Mouse (Mus musculus) layer of hippocampus, postnatal 10 days (tissue): ENCODE results near the gene Myt1l. TPM values are rescaled to one million over a fixed set of nuclear protein-coding genes. Genes with fewer than 3 reads are reported as not detected.
A peak's percentile ranks its signal among the peaks of the same experiment; 100 is the strongest.

Experiments
- DNase-seq, 2 experiments: peaks; one replicate each; pipeline ENCODE4 v3.0.0; 2021; ENCODE audit warnings: low spot score in 2 of 2
- total RNA-seq, 2 experiments: library from RNA; stranded (reverse); gene quantifications; 2 replicates each; pipeline ENCODE4 v1.2.3; 2021

Myt1l gene
- total RNA-seq, 2 experiments from 2014 or later, result 200 to 236 TPM

DNA sequence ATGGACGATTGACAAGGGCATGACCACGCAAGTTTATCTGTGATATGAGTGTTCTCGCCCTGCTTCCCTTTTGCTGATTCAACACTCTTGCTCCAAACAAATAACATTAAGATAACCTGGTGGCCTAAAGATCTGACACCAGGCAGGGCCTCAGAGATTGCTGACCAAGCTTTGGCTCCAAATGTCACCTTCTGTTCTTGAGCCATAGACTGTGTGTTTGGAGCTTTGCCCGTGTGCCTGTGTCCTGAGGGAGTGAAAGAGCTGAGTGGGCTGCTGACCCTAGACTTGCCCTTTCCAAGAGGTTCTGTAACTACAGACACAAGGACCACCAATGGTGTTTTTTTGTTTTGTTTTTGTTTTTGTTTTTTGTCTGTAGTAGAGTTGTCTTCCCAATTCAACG lies 124.3 kb downstream of the Myt1l start:
- no peak for DNase-seq

DNA sequence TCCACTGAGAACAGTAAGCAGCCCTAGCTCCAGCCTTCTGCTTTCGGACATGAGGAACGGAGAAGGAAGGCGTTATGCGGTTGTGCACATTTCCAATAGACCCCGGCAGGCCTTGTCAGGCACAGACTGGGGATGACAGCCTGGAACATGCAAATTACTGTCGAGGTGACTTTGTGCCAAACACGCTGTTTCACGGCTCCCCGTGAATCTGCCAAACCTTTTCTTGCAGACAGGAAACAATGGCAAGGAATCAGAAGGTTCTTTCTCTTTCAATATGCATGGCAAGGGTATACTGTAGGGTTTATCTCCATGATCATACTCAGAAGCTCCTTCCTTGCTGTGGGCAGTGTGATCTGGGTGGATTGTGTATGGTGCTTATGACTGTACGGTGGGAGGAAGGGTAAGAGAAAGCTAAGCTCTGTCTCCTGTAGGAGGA lies 127.0 kb downstream of the Myt1l start:
- DNase-seq, result peak; percentile 53 to 54

DNA sequence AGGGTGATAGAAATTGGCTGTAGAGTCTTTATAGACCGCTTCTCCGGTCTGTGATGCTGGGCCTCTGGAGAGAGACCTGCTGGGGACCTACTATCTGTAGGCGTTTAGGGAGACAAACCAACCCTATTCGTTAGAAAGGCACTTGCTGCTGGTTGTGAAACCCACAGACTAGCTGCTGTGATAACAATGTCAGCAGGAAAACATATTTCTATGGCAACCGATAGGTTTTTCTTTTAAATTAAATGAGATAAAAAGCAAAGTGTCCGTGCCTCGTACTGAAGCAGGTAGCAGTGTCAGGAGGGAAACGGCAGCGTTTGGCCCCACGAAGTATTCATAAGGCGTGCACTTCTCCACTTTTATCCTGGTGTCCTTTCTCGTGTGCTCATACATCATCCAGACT lies 127.5 kb downstream of the Myt1l start:
- DNase-seq, result no peak

DNA sequence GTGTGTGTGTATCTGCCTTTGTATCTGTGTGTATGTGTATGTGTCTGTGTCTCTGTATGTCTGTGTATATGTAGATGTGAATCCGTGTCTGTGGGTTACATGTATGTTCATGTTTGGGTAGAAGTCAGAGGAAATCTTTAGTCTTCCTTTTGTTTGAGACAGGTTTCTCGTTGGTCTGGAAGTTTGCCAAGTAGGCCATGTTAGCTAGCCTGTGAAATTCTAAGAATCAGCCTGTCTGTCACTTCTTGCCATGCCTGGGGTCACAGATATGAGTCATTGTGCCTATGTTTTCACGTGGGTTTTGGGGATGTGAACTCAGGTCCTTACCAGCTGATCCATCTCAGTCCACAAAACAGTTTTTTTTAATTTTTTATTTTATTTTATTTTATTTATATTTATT lies 128.9 kb downstream of the Myt1l start:
- DNase-seq, result no peak

DNA sequence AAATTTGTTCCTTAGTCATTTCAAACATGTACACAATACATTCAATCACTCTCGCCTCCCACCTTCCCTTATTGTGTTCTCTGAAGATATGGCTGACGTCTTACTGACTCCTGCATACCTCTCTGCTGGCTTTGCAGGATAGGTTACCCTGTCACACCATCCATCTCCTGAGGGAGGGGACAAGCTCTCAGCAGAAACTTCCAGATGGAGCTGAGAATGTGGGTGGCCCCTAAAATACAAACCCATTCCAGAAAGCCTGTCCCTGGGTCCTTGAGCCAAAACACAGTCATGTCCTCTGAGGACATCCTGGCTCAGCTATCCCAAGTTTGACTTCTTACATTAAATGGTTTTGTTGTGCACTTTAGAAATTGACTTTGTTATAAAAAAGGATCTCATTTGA lies 129.7 kb downstream of the Myt1l start:
- DNase-seq, result no peak

DNA sequence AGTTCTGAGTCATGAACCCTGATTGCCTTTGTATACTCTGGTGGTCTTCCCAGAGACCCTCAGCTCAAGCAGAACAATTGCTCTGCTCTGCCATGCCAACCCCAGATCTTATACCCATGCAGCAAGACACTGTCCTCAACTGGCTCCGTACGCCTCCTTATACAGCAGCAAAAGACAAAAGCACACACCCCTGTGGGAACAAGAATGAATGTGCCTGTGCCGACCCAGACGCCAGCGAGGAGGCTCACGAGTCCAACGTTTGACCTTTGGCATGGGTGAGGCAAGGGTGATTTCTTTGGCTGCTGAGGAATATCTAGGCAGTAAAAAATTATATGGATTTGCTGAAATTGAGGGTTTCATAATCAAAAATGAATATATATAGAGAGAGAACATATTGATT lies 143.8 kb downstream of the Myt1l start:
- DNase-seq, result no peak

DNA sequence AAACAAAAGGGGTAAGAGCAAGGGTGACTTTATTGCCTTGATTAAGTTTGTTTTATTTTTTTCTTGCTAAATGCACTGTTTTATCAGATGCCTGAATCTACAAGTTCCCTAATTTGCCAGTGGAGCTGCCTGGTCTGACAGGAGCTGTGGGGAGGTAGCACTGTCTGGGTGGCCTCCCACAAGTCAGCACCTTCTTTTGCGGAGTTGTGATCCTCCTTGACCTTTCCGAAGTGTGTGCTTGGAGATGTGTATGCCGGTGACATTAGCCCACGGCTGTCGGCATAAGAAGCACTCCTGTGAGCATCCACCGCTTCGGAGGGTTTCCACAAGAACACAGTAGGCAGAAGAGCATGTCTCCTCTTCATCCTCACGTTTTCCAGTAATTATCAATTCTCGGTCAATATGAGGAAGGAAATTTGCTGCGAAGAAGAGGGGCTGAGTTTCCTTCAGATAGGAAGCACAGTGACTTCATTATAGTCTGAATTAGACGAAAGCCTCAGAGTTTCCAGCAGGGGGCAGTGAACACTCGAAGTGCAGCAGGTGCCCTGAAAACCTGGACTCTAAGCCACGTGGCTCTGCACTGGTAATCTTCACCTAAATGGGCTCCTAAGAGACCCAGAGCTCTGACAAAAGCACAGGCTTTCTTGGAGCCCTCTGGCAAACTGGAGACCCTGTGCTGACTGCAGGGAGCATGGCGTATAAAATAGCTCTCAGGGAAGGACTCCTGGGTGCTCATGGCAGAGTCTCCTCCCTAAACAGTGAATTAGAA lies 147.6 kb downstream of the Myt1l start:
- peak; percentile 67 to 78 for DNase-seq

DNA sequence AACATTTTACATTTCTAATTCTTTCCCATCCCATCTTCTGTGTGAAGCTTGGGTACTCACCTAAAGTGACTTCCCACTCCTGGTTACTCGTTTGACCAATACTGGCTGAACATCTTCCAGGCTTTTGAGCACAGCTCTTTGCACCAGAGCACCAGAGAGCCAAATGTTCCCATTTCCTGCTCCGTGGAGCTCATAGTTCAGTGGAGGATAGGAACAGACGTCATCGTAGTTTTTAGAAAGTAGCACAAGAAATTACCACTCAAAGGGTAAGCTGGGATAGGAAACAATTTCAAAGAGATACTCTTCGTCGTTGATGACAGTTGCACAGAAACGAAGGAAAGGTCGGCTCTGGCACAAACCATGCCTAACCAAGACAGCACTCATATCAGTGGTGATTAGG lies 154.2 kb downstream of the Myt1l start:
- no peak for DNase-seq

DNA sequence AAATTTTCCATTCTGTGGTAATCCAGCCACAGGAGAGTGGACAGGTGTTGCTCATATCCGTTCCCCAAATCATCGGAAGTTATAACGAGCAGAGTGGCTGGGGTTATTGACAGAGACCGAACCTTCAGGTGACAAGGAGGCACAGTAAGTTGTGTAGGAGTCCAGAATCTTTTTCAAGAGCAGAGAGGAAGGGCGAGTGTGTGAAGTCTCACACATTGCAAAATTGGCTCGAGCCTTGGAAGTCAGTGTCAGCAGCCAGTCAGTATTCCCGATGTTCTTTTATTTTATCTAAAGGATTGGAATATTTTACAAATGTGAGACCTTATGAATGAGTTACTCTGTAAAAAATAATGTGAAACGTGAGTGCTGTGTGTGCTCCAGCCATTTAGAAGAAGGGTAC lies 154.8 kb downstream of the Myt1l start:
- no peak for DNase-seq

DNA sequence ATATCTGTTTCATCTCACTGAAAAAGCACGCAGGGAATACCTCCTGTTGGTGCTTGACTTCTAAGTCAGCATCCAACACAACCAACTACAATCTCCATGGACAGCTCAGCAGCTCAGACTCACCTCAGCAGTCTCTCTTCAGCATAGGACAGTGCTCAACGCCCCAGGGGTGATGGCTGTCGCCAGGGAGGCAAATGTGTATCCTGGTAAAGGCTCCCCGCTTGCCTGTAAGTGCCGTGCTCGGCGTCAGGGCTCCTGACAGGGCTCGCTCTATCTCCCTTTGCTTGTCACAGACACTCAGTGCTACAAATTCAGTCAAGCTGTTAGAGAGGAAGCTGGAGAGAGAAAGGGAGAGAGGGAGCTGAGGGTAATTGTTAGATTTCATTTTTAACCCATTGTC lies 158.1 kb downstream of the Myt1l start:
- DNase-seq, result no peak

DNA sequence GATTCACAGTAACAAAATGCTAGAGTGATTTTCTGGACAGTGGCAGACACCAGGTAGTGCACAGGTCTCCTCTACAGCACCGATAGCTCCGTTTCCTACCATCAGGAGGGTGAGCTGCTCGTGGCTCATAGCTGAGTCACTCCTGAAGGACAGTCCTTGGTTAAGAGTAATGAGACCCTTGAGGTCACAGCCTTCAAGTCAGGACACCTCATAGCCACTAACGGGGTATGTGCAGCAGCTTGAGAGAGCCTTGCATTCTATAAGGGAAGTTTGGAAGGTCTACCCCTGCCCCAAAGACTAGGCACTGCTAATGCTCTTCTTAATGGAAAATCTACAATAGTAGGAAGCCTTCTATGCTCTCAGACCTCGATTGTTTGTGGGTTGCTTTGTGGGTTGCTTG lies 163.4 kb downstream of the Myt1l start:
- no peak for DNase-seq

DNA sequence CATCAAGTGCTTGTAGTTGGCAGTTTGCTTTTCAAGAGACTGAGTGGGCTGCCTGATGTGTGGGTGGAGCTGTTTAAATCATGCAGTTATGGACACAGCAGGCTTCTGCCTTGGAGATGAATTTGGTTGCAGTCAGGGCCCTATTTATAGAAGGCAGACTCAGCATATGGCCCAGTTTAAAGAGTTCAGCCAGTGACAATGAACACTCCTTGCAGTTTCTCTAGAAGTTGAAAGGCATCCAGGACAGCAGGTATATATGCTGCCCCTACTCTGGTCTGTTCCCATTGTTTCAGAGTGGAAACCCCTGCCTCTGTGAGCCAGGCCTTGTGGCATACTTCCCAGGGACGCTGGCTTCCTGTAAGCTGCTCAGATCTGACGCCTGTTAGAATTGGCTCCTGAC lies 167.0 kb downstream of the Myt1l start:
- DNase-seq, result peak in 1 of 2 experiments; percentile 47

DNA sequence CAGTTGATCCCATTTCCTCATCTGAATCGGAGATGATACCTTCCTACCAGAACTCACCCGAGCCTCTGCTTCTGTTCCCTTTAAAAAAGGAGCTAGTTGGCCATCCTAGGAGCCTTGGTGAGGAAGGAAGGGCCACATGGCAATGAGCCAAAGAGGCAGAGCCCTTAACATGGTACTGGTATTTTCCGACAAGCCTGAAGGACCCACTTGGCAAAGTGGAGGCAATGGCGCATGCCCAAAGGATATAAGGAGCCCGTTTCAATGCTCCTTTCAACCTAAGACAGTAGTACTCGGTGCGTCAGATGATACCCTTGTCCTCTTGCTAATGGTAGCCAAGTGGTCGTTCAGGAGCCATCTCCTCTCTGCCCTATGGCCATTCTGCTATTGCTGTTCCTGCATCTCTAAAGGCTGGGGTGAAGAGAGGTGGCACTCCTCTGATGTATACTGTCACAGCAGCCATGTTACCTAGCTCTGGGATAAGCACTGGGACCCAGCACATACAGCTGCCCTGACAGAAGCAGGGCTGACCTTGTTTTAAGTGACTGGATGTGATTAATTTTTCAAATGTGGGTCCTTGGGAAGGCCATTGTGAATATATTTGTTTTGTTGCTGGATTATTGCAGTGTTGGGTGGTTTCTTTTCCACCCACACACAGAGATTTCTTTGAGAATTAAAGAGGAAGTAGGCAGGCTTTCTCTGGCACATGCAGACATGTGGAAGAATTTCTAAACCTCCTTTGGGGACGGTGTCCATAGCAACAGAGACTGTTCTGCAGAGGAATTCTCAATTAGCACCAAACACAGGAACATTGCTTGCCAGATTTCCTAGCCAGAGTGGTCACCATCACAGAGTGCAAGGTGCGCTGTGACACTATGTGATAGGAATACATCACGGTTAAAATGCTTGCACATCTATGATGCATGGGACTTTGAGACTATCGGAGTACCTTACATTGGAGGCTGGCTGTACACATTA lies 169.6 kb downstream of the Myt1l start:
- DNase-seq, result peak in 1 of 2 experiments; percentile 60

DNA sequence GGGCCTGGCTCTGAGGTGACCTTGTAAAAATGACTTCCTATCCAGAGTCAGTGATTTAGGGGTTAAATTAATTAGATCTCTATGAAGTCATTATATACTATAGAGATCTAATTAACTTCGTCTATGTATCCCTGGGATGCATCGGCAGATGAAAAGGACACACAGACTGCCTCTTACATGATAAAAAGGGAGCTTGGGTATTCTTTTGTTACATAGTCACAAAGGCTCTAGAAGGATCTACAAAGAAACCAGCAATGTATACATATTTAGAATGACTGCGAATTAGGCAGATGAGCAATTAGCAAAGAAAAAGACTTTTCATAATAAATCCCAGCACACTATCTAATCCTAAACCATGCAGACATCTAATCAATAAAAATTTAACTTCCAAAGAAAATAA lies 170.4 kb downstream of the Myt1l start:
- DNase-seq, result no peak

DNA sequence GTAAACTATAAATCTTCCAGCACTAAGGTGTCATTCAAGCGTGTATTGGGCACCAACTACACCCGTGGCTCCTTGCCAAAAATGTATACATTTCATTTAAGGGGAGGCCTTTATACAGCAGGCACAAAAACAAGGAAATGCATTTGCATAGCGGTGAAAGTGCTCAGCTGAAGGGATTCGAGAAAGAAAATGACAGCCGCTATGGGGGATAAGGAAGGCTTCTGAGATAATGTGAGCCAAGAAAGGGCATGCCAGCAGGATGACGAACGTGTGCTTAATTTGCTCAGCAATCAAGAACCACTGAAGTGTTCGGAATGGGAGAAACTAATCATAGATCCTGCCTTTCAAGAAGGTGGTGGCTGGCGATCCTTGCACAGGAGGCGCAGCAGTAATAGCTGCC lies 170.8 kb downstream of the Myt1l start:
- peak in 1 of 2 experiments; percentile 40 for DNase-seq

DNA sequence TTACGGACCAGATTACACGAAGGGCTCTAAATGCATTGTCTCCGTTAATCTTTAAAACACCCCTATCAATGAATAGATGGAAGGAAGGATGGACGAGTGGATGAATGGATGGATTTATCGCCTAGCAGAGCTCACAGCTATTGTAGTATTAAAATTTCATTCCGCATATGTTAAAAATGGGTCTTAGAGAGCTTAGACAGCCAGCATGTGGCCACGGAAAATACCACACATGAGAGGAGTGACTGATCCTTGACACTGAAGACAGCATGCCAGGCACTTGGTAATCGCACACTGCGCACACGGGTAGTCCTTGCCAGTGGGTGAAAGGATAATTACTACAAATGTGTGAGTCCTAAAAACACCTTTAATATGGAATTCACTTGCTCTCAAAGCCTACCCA lies 171.2 kb downstream of the Myt1l start:
- no peak for DNase-seq

DNA sequence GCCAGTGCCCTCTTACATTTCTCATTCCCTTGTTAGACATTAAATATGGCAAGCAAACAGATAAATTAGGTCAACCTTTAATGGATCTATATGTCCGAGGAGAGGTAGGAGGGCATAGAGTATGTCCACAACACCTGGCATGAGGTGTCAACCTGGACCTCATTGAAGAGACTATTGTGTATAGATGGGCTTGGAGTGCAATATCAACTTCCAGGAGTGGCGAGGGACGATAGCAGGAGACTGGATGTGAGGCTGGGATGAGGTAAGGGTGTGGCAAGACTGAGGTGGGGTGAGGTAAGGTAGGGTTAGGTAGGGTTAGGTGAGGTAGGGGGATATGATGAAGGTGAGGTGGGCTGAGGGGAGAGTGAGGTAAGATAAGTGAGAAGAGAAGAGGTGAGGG lies 171.8 kb downstream of the Myt1l start:
- no peak for DNase-seq

DNA sequence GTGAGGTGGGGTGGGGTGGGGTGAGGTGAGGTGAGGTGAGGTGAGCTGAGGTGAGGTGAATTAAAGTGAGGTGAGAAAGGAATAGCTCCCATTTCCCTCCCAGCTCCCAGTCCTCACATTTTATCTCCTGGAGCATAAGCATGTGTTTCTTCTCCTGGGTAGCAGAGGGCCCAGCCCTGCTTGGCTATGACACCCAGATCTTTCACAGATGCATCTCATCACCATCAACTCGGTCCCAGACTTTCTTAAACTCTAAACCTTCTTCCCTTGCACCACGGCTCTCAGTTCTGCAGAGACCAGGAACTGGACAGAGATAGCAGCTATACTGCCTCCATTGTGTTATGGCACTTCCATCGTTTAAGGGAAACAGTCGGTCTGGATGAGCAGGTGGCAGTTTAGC lies 172.9 kb downstream of the Myt1l start:
- no peak for DNase-seq

DNA sequence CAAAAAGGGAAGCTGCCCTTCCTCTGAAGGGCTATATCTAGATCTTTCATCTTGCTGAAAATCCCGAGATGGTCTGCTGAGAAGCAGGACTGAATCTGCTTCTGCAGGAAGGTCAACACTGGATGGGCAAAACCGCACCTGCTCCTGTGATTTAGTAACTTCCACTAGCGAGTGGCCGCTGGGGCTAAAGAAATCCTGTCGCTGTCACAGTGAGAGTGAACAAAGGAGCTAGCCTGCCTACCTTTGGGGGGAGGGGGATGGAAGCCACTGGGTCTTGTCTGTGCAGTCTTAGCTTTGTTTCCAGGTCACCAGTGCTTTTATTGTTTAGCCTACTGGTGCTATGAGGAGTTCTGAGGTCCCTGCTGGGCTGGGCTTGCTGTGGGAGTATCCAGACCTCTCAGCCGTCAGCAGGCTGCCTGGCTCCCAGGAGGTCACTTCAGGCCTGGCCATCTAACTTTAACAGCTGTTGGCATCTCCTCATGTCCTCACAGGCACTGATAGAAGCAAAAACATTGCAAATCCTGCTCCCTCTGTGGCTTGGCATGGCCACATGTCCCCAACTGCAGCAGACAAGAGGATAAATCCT lies 173.6 kb downstream of the Myt1l start:
- no peak for DNase-seq

DNA sequence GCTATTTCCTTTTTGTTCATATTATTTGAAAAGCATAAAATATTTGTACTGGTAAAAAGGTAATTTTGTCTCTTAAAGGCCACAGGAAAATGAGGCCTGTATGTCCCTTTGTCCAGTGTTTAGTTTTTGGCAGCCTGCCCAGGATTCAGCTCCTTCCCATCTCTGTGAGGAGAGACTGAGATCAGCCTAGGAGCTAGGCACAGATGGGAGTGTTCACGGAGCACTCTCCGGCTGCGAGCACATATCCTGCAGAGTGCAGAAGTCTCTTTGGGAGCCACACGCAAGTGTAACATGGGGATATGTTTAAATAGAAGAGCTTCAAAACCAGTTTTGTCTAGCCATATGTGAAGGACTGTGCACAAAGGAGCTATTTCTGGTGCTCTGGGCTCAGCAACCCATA lies 174.4 kb downstream of the Myt1l start:
- peak in 1 of 2 experiments; percentile 63 for DNase-seq

DNA sequence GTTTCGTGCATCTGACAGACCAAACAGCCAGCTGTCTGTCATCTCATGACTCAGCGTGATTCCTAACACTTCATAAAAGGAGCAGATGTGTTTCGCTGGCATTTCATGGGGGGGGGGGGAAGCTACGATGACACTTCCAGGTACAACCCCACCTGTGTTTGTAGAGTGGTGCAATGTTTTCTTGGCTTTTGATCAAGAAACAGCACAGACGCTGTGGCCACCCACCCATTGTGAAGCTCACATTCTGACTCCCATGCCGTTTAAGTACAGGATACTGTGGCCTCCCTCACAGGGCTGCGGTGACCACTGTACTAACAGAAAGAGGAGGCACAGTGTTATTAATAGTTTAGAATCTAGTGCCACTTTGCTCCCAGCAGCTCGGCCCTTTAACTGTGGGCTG lies 175.4 kb downstream of the Myt1l start:
- DNase-seq, result no peak

DNA sequence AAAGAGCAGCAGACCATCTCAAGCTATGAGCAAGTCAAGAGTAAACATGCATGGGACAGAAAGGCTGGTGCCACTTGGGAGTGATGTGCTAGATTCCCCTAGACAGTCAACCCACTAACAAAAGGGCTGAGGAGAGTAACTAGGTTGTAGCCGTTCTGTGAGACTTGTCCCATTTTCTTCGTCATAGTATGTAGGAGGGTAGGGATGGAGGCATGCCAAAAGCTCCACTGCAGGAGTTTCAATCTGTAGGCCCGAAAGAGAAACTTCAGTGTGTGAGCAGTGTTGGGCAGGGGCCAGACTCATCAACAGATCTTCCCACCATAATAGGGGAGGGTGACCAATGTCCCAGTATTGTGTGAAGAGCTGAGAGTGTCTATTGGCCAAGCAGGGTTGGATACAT lies 178.9 kb downstream of the Myt1l start:
- no peak for DNase-seq
